In the genomic region with DNA sequence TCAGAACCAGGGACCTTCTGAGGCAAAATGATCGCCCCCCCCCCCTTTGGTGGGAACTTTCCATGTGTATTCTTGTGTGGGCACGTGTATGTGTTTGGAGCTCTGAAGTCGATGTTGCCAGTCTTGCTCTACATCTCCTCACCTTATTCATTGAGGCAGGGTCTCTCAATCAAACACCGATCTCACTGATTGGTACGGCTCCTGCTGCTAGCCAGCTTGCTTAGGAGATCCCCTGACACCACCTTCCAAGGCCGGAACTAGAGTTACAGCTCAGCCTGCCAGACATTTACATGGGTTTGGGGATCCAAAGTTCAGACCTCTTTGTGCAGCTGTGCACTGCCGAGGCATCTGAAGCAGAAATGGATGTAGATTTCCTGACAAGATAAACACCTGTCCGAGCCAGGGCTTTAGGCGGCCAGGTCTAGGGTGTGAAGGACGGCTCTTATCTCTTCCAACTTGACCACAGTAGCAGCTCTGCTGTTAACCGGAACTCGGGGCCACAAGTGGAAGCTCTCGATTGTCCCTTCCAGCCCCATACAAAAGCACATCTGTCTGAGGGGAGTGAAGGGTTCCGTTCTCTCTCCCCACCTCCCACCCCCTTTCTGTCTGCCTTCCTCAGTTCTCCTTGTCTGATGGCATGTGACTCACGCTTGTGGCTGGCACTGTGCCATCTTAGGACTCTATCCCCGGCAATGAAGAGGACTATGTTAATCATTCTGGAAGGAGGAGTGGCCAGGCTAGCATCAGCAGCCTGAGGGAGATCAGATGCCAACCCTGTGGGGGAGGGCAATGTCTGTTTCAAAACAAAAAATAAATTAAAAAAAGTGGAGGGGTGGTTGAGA, we compare ENCODE assay signal across 9 mouse cellular contexts. TPM values are rescaled to one million over a fixed set of nuclear protein-coding genes. Genes with fewer than 3 reads are reported as not detected.
DNase-seq lines count a peak whose midpoint lies in the region; ATAC-seq lines count a peak whose summit lies in the region.
"Had no signal": no experiment of that assay in that cellular context is flagged by ENCODE, and none has a peak within 500 bp of the region (broad histone marks: within the 10 kb centered on the region; RNA-seq: fewer than 3 reads in every experiment).

No protein-coding gene starts in this region.

- no peaks in the 10 kb centered on the region for H3K36me3 ChIP-seq in liver, embryonic 12.5 days
- H3K36me3 ChIP-seq: heart, embryonic 13.5 days had no signal

- H3K4me1 ChIP-seq in liver, embryonic 12.5 days, result no peaks in the 10 kb centered on the region

- no peak overlapping the region for H3K9ac ChIP-seq in liver, embryonic 12.5 days
- H3K9ac ChIP-seq: heart, embryonic 13.5 days had no signal

- no peak overlapping the region for H3K4me3 ChIP-seq in liver, embryonic 12.5 days
- H3K4me3 ChIP-seq: heart, embryonic 13.5 days had no signal

- DNase-seq in liver (no peak), R1 (ENCODE audit: low read depth, low spot score) (peak; percentile 78)
- DNase-seq in kidney, postnatal 36 days, result peak; percentile 72 to 73
- DNase-seq in ovary, postnatal 14 days (ENCODE audit: low spot score), result no peak
- no peak for DNase-seq in heart, postnatal 10 days

- H3K4me2 ChIP-seq in liver, embryonic 12.5 days, result no peak overlapping the region
- H3K4me2 ChIP-seq: heart, embryonic 13.5 days had no signal

- intact Hi-C loops in heart, postnatal 10 days (cut with DNase I), result no loop called here

- ATAC-seq in liver, embryonic 12.5 days, result peak; percentile 30; the same call in 1 of the 2 replicates
- 0 out of 2 replicates have a peak, but pooled peaks have one; percentile 11 for ATAC-seq in common myeloid progenitor, adult 5-6 weeks (replicated peaks; ENCODE audit: low read depth, poor library complexity, severe bottlenecking)
- ATAC-seq in frontal cortex, adult (ENCODE audit: low TSS enrichment), result no peak

- peaks cover 6% of the 10 kb centered on the region for H3K27me3 ChIP-seq in liver, embryonic 12.5 days (replicated peaks)
- H3K27me3 ChIP-seq: heart, embryonic 13.5 days had no signal

- no peaks in the 10 kb centered on the region for H3K9me3 ChIP-seq in liver, embryonic 12.5 days (replicated peaks)
- H3K9me3 ChIP-seq: heart, embryonic 13.5 days had no signal

- H3K27ac ChIP-seq in liver, embryonic 12.5 days, result no peak overlapping the region
- H3K27ac ChIP-seq: heart, embryonic 13.5 days had no signal

- 34% methylated on average over 16 of the region's 16 CpGs for WGBS in liver, embryonic 12.5 days (ENCODE audit: insufficient replicate concordance)

RNA-seq across cellular contexts. Expression of gene Faap20, which starts 30.5 kb away (rescaled TPM):
- polyA plus RNA-seq in liver, embryonic 12.5 days (2016; fragmentation: Nextera tagmentation; extraction: Ambion mirVana), result 25.8 and 31.2 TPM in 2 replicates
- total RNA-seq in common myeloid progenitor, adult 5-6 weeks (2017), result 25.5 and 25.9 TPM in 2 replicates
- total RNA-seq in heart, postnatal 10 days (2021), result 10 to 100 TPM; 25.7 to 28.2 TPM

RNA-seq across cellular contexts. Expression of gene Ski, which starts 57.8 kb away (rescaled TPM):
- polyA plus RNA-seq in liver, embryonic 12.5 days (2016; fragmentation: Nextera tagmentation; extraction: Ambion mirVana), result 3.5 and 3.8 TPM in 2 replicates
- total RNA-seq in common myeloid progenitor, adult 5-6 weeks (2017), result 8.4 and 9.9 TPM in 2 replicates
- 10 to 100 TPM; 89.2 to 89.6 TPM for total RNA-seq in heart, postnatal 10 days (2021)

Comparison
In these comparisons a context has a peak if more than half of its experiments do, and no peak if none do; other contexts are left out.
1. DNase-seq: peak in R1 (single experiment) and kidney, postnatal 36 days (2 of 2); none in liver (single experiment), ovary, postnatal 14 days (single experiment) and heart, postnatal 10 days (0 of 2).